Mouse (Mus musculus) kidney, postnatal 25 days (tissue): ENCODE measurements around the gene Rdh7.
"Not testable (repeated sequence)": the region's sequence is repeated elsewhere in the genome, so short reads cannot be mapped to it uniquely, and the experiment has no call there.

ENCODE experiments used
- DNase-seq, 2 experiments: peaks; one replicate each; pipeline ENCODE4 v3.0.0; 2021; ENCODE audit warnings: mixed read lengths in 2 of 2

The Rdh7 gene

GRCm38 (mm10) chr10:127893163-127894022 is 4.8 kb upstream of the Rdh7 start:
- peak; percentile 78 to 85 for DNase-seq

GRCm38 (mm10) chr10:127891481-127891880 is 2.9 kb upstream of the Rdh7 start:
- no peak for DNase-seq

- DNase-seq = peak; percentile 62 to 82
Observed at GRCm38 (mm10) chr10:127886971-127887370, 1.6 kb downstream of the Rdh7 start.

GRCm38 (mm10) chr10:127886551-127886950 is 2.1 kb downstream of the Rdh7 start:
- peak; percentile 73 to 87 for DNase-seq

GRCm38 (mm10) chr10:127881041-127881440 is 7.6 kb downstream of the Rdh7 start:
- DNase-seq = no peak

GRCm38 (mm10) chr10:127879155-127879688 is 9.4 kb downstream of the Rdh7 start:
- DNase-seq = peak; percentile 73 to 85

- DNase-seq = no peak
Observed at GRCm38 (mm10) chr10:127878262-127879057, 10.2 kb downstream of the Rdh7 start.

- DNase-seq = peak; percentile 91 to 94
Observed at GRCm38 (mm10) chr10:127877681-127878080, 10.9 kb downstream of the Rdh7 start.

GRCm38 (mm10) chr10:127872484-127872883 is 16.1 kb downstream of the Rdh7 start:
- DNase-seq = peak in 1 of 2 experiments; percentile 68

- DNase-seq = peak in 1 of 2 experiments; percentile 38
Observed at GRCm38 (mm10) chr10:127866232-127866631, 22.4 kb downstream of the Rdh7 start, which contains the start of gene Rdh16f2. Gene Rdh16f2, plus strand, starts transcription at chr10:127866474.

- DNase-seq = peak; percentile 84 to 87
Observed at GRCm38 (mm10) chr10:127864931-127865330, 23.7 kb downstream of the Rdh7 start.

GRCm38 (mm10) chr10:127856376-127856775 is 32.2 kb downstream of the Rdh7 start:
- no peak for DNase-seq

GRCm38 (mm10) chr10:127849628-127850027 is 39.0 kb downstream of the Rdh7 start, which contains the start of gene Rdh19:
Gene Rdh19, plus strand, starts transcription at chr10:127849928.
- DNase-seq = no peak

GRCm38 (mm10) chr10:127848089-127848488 is 40.5 kb downstream of the Rdh7 start:
- DNase-seq = peak; percentile 87 to 92

GRCm38 (mm10) chr10:127845945-127846344 is 42.7 kb downstream of the Rdh7 start:
- peak; percentile 48 for DNase-seq

GRCm38 (mm10) chr10:127840776-127841175 is 47.8 kb downstream of the Rdh7 start:
- DNase-seq = no peak

- no peak for DNase-seq
Observed at GRCm38 (mm10) chr10:127838539-127838938, 50.1 kb downstream of the Rdh7 start.

- peak; percentile 58 to 83 for DNase-seq
Observed at GRCm38 (mm10) chr10:127837793-127838192, 50.8 kb downstream of the Rdh7 start.

- peak; percentile 53 to 79 for DNase-seq
Observed at GRCm38 (mm10) chr10:127835292-127835691, 53.3 kb downstream of the Rdh7 start.

GRCm38 (mm10) chr10:127834186-127834585 is 54.4 kb downstream of the Rdh7 start:
- DNase-seq = not testable (repeated sequence)
